Mouse (Mus musculus) kidney, embryonic 14.5 days (tissue): Measurements from ENCODE around the gene Trpm2. TPM values are rescaled to one million over a fixed set of nuclear protein-coding genes. Genes with fewer than 3 reads are reported as not detected.

ENCODE experiments used
- ATAC-seq: fragments of 200-750 bp; cut with Nextera tagmentation; 2 replicates; pipeline ENCODE4 v1.8.0; 2017; ENCODE audit warnings: moderate number of reproducible peaks, mild to moderate bottlenecking, moderate TSS enrichment, moderate library complexity; ENCODE audit not compliant: low FRiP score, low TSS enrichment
- H3K27ac ChIP-seq: fragments of 300-500 bp; sonication (generic); 2 replicates; pipeline ENCODE4 v1.5.1; 2014; ENCODE audit warnings: low read depth, mild to moderate bottlenecking, low read length, moderate library complexity, mixed read lengths
- H3K27me3 ChIP-seq: fragments of 300-500 bp; sonication (generic); 2 replicates; pipeline ENCODE4 v1.6.1; 2014; ENCODE audit warnings: mild to moderate bottlenecking, low read length; ENCODE audit not compliant: control insufficient read depth, insufficient read depth
- H3K36me3 ChIP-seq: fragments of 300-500 bp; sonication (generic); 2 replicates; pipeline ENCODE4 v1.6.1; 2014; ENCODE audit warnings: low read length, mixed read lengths; ENCODE audit not compliant: control insufficient read depth, insufficient read depth
- H3K4me1 ChIP-seq: fragments of 300-500 bp; sonication (generic); 2 replicates; pipeline ENCODE4 v1.6.1; 2014; ENCODE audit warnings: low read length, mixed read lengths; ENCODE audit not compliant: control insufficient read depth, insufficient read depth
- H3K4me2 ChIP-seq: fragments of 300-500 bp; sonication (generic); replicated peaks from 2 replicates; pipeline ENCODE4 v1.6.1; 2014; ENCODE audit warnings: low read depth, mild to moderate bottlenecking, low read length
- H3K4me3 ChIP-seq: fragments of 300-500 bp; sonication (generic); 2 replicates; pipeline ENCODE4 v1.5.1; 2014; ENCODE audit warnings: mild to moderate bottlenecking, low read length
- H3K9ac ChIP-seq: fragments of 300-500 bp; sonication (generic); 2 replicates; pipeline ENCODE4 v1.6.1; 2014; ENCODE audit warnings: low read depth, mild to moderate bottlenecking, low read length, moderate library complexity
- H3K9me3 ChIP-seq: fragments of 300-500 bp; sonication (generic); 2 replicates; pipeline ENCODE4 v1.6.1; 2016; ENCODE audit warnings: low read length; ENCODE audit not compliant: control insufficient read depth
- WGBS: fragments of 180-500 bp; shearing (Covaris S2); extraction: QIAGEN DNeasy Blood & Tissue Kit; methylation state at CpG from one replicate; pipeline ENCODE4 v1.1.7; 2014; 5-methylcytosine and 5-hydroxymethylcytosine counted together
- polyA plus RNA-seq: library from polyadenylated mRNA; unstranded; fragments of >200 nt; fragmentation: Nextera tagmentation; extraction: Ambion mirVana; gene quantifications from 2 replicates; pipeline ENCODE4 v1.2.1, GENCODE M21; 2014

Gene Trpm2
- polyA plus RNA-seq, 1 experiment from 2014 or later, result 0.54 TPM

- Histone ChIP-seq H3K9me3 (no peaks in the 10 kb centered on the region), H3K27me3 (0 out of 2 replicates have a peak, but pooled peaks cover 8% of the 10 kb centered on the region), H3K27ac (no peak within 1 kb of the TSS), H3K9ac (peak within 1 kb of the TSS; percentile 64; the same call in 1 of the 2 replicates), H3K4me3 (peak within 1 kb of the TSS; percentile 61), H3K4me2 (peak within 1 kb of the TSS; percentile 90), H3K4me1 (0 out of 2 replicates have a peak, but pooled peaks cover 5% of the 10 kb centered on the region), H3K36me3 (no peaks in the 10 kb centered on the region)
- 1% methylated on average over 45 of the region's 46 CpGs for WGBS
- ATAC-seq, result peak; percentile 87
Measured at GRCm38 (mm10) chr10:77902211-77902893, 68.0 kb downstream of the Trpm2 start, which contains the start of gene Lrrc3. Gene Lrrc3, minus strand, starts transcription at chr10:77902536.

- H3K36me3 ChIP-seq, result no peaks in the 10 kb centered on the region
- H3K9me3 ChIP-seq, result no peaks in the 10 kb centered on the region
- peak overlapping the region; percentile 90 for H3K4me2 ChIP-seq
- peak overlapping the region; percentile 61 for H3K4me3 ChIP-seq
- H3K27ac ChIP-seq, result no peak overlapping the region
- H3K9ac ChIP-seq, result peak overlapping the region; percentile 64; the same call in 1 of the 2 replicates
- under 1% methylated on average over 14 of the region's 14 CpGs for WGBS
- ATAC-seq, result peak; percentile 45
- H3K27me3 ChIP-seq, result 0 out of 2 replicates have a peak, but pooled peaks cover 8% of the 10 kb centered on the region
- 0 out of 2 replicates have a peak, but pooled peaks cover 5% of the 10 kb centered on the region for H3K4me1 ChIP-seq
Measured at GRCm38 (mm10) chr10:77901871-77902210, 68.5 kb downstream of the Trpm2 start.

- H3K4me3 ChIP-seq, result peak overlapping the region; percentile 61
- H3K4me2 ChIP-seq, result peak overlapping the region; percentile 90; the same call in 1 of the 2 replicates
- WGBS, result 85% methylated on average over 27 of the region's 27 CpGs
- H3K27ac ChIP-seq, result no peak overlapping the region
- H3K36me3 ChIP-seq, result no peaks in the 10 kb centered on the region
- H3K9ac ChIP-seq, result no peak overlapping the region
- H3K4me1 ChIP-seq, result 0 out of 2 replicates have a peak, but pooled peaks cover 5% of the 10 kb centered on the region
- no peaks in the 10 kb centered on the region for H3K9me3 ChIP-seq
- 0 out of 2 replicates have a peak, but pooled peaks cover 8% of the 10 kb centered on the region for H3K27me3 ChIP-seq
- no peak for ATAC-seq
Measured at GRCm38 (mm10) chr10:77900903-77901818, 69.2 kb downstream of the Trpm2 start.

- 80% methylated on average over 7 of the region's 7 CpGs for WGBS
- H3K27me3 ChIP-seq, result 0 out of 2 replicates have a peak, but pooled peaks cover 8% of the 10 kb centered on the region
Measured at GRCm38 (mm10) chr10:77900126-77900525, 70.2 kb downstream of the Trpm2 start.

GRCm38 (mm10) chr10:77895562-77895961, 74.8 kb downstream of the Trpm2 start:
- Histone ChIP-seq H3K4me3 (no peak overlapping the region), H3K9ac (no peak overlapping the region), H3K36me3 (no peaks in the 10 kb centered on the region), H3K27ac (no peak overlapping the region), H3K4me1 (no peaks in the 10 kb centered on the region), H3K9me3 (no peaks in the 10 kb centered on the region), H3K27me3 (0 out of 2 replicates have a peak, but pooled peaks cover 2% of the 10 kb centered on the region), H3K4me2 (no peak overlapping the region)
- ATAC-seq, result no peak
- WGBS, result 58% methylated on average over 5 of the region's 5 CpGs

More at GRCm38 (mm10) chr10:77900126-77900525, 70.2 kb downstream of the Trpm2 start:
- no peak overlapping the region for H3K27ac ChIP-seq
- H3K36me3 ChIP-seq, result no peaks in the 10 kb centered on the region
- H3K9ac ChIP-seq, result no peak overlapping the region
- H3K4me3 ChIP-seq, result no peak overlapping the region
- no peak for ATAC-seq
- H3K4me1 ChIP-seq, result 0 out of 2 replicates have a peak, but pooled peaks cover 5% of the 10 kb centered on the region
- H3K4me2 ChIP-seq, result no peak overlapping the region
- no peaks in the 10 kb centered on the region for H3K9me3 ChIP-seq

GRCm38 (mm10) chr10:77890987-77891565, 79.3 kb downstream of the Trpm2 start:
- Histone ChIP-seq H3K9me3 (no peaks in the 10 kb centered on the region), H3K4me1 (no peaks in the 10 kb centered on the region), H3K27me3 (no peaks in the 10 kb centered on the region), H3K27ac (no peak overlapping the region), H3K36me3 (no peaks in the 10 kb centered on the region), H3K4me2 (no peak overlapping the region), H3K4me3 (no peak overlapping the region), H3K9ac (no peak overlapping the region)
- 88% methylated on average over 8 of the region's 8 CpGs for WGBS
- no peak for ATAC-seq

- ATAC-seq, result no peak
- 52% methylated on average over 12 of the region's 12 CpGs for WGBS
Measured at GRCm38 (mm10) chr10:77886007-77886747, 84.2 kb downstream of the Trpm2 start.

GRCm38 (mm10) chr10:77882553-77882952, 87.8 kb downstream of the Trpm2 start:
- H3K4me1 ChIP-seq, result no peaks in the 10 kb centered on the region
- H3K36me3 ChIP-seq, result no peaks in the 10 kb centered on the region
- no peak for ATAC-seq
- H3K27me3 ChIP-seq, result no peaks in the 10 kb centered on the region
- H3K9ac ChIP-seq, result no peak overlapping the region
- no peaks in the 10 kb centered on the region for H3K9me3 ChIP-seq
- no peak overlapping the region for H3K27ac ChIP-seq
- WGBS, result 75% methylated on average over 5 of the region's 5 CpGs
- no peak overlapping the region for H3K4me2 ChIP-seq
- no peak overlapping the region for H3K4me3 ChIP-seq

More at GRCm38 (mm10) chr10:77886007-77886747, 84.2 kb downstream of the Trpm2 start:
- no peaks in the 10 kb centered on the region for H3K27me3 ChIP-seq
- no peak overlapping the region for H3K27ac ChIP-seq
- H3K4me1 ChIP-seq, result no peaks in the 10 kb centered on the region
- H3K9ac ChIP-seq, result no peak overlapping the region
- no peak overlapping the region for H3K4me2 ChIP-seq
- H3K36me3 ChIP-seq, result no peaks in the 10 kb centered on the region
- no peak overlapping the region for H3K4me3 ChIP-seq
- no peaks in the 10 kb centered on the region for H3K9me3 ChIP-seq
